ENCODE assay signal across 17 mouse cellular contexts in genomic region chr8:109707921-109708320, GRCm38 (mm10). TPM values are rescaled to one million over a fixed set of nuclear protein-coding genes. Genes with fewer than 3 reads are reported as not detected.
DNase-seq lines count a peak whose midpoint lies in the region; ATAC-seq lines count a peak whose summit lies in the region.
"Had no signal": no experiment of that assay in that cellular context is flagged by ENCODE, and none has a peak within 500 bp of the region (broad histone marks: within the 10 kb centered on the region; RNA-seq: fewer than 3 reads in every experiment).

No protein-coding gene starts in this region.

- peaks cover 42% of the 10 kb centered on the region for H3K4me1 ChIP-seq in midbrain, embryonic 13.5 days (replicated peaks)
- H3K4me1 ChIP-seq in midbrain, embryonic 11.5 days (ENCODE audit: control insufficient read depth, insufficient read depth, low read length), result peaks cover 16% of the 10 kb centered on the region
- peaks cover 30% of the 10 kb centered on the region for H3K4me1 ChIP-seq in embryonic facial prominence, embryonic 13.5 days

- DNase-seq in midbrain, embryonic 11.5 days (ENCODE audit: low spot score, missing footprints), result no peak
- peak; percentile 23 for DNase-seq in thymus, postnatal 4 days
- no peak for DNase-seq in natural killer cell, adult 2 months (ENCODE audit: low spot score in 2 of 2)
- DNase-seq in frontal cortex, postnatal 36 days (ENCODE audit: low spot score in 2 of 2), result no peak
- DNase-seq: cerebellum, adult 9-11 months; gastrocnemius, postnatal 25 days; heart, postnatal 4 days; kidney, adult 9 months; liver, postnatal 0 days; lung, postnatal 4 days; right cerebral cortex, postnatal 4 days had no signal

- WGBS in midbrain, embryonic 13.5 days, result 97% methylated on average over 4 of the region's 4 CpGs
- 93% methylated on average over 4 of the region's 4 CpGs for WGBS in midbrain, embryonic 11.5 days
- 92% methylated on average over 4 of the region's 4 CpGs for WGBS in embryonic facial prominence, embryonic 13.5 days

- peaks cover 6% of the 10 kb centered on the region for H3K27me3 ChIP-seq in midbrain, embryonic 13.5 days
- H3K27me3 ChIP-seq in midbrain, embryonic 11.5 days (ENCODE audit: control insufficient read depth, insufficient read depth, low read length), result peaks cover 5% of the 10 kb centered on the region; the same call in 1 of the 2 replicates
- H3K27me3 ChIP-seq in embryonic facial prominence, embryonic 13.5 days, result no peaks in the 10 kb centered on the region
- H3K27me3 ChIP-seq: heart, embryonic 12.5 days; Patski had no signal

- peak overlapping the region; percentile 99 for H3K9ac ChIP-seq in midbrain, embryonic 13.5 days (replicated peaks)
- no peak overlapping the region for H3K9ac ChIP-seq in midbrain, embryonic 11.5 days (ENCODE audit: low read length)
- H3K9ac ChIP-seq in embryonic facial prominence, embryonic 13.5 days, result no peak overlapping the region
- H3K9ac ChIP-seq: heart, embryonic 12.5 days; limb, embryonic 13.5 days; liver, postnatal 0 days had no signal

- H3K4me3 ChIP-seq in midbrain, embryonic 13.5 days (replicated peaks), result peak overlapping the region; percentile 94
- H3K4me3 ChIP-seq in midbrain, embryonic 11.5 days (ENCODE audit: low read depth, low read length), result no peak overlapping the region
- no peak overlapping the region; the same call in 1 of the 2 replicates for H3K4me3 ChIP-seq in embryonic facial prominence, embryonic 13.5 days

- H3K9me3 ChIP-seq in midbrain, embryonic 13.5 days, result no peaks in the 10 kb centered on the region
- no peaks in the 10 kb centered on the region for H3K9me3 ChIP-seq in midbrain, embryonic 11.5 days (ENCODE audit: control insufficient read depth, low read length)
- H3K9me3 ChIP-seq in embryonic facial prominence, embryonic 13.5 days, result no peaks in the 10 kb centered on the region
- H3K9me3 ChIP-seq: heart, embryonic 12.5 days; limb, embryonic 13.5 days had no signal

- no peak for ATAC-seq in midbrain, embryonic 13.5 days
- ATAC-seq in midbrain, embryonic 11.5 days (ENCODE audit: low FRiP score), result no peak
- ATAC-seq in embryonic facial prominence, embryonic 13.5 days (ENCODE audit: insufficient number of reproducible peaks, insufficient read depth, low FRiP score, low TSS enrichment, low read depth), result no peak
- peak; percentile 64 for ATAC-seq in inflammation-experienced regulatory T-cells, adult 6 months
- ATAC-seq: liver, postnatal 0 days; Patski had no signal

- H3K4me2 ChIP-seq in midbrain, embryonic 13.5 days (replicated peaks), result peak overlapping the region; percentile 79
- no peak overlapping the region for H3K4me2 ChIP-seq in midbrain, embryonic 11.5 days
- H3K4me2 ChIP-seq in embryonic facial prominence, embryonic 13.5 days, result peak overlapping the region; percentile 34

- H3K27ac ChIP-seq in midbrain, embryonic 13.5 days, result no peak overlapping the region
- no peak overlapping the region for H3K27ac ChIP-seq in midbrain, embryonic 11.5 days (ENCODE audit: low read depth, low read length)
- no peak overlapping the region for H3K27ac ChIP-seq in embryonic facial prominence, embryonic 13.5 days
- H3K27ac ChIP-seq: limb, embryonic 13.5 days had no signal

- peaks cover 53% of the 10 kb centered on the region for H3K36me3 ChIP-seq in midbrain, embryonic 13.5 days
- peaks cover 20% of the 10 kb centered on the region for H3K36me3 ChIP-seq in midbrain, embryonic 11.5 days (ENCODE audit: control insufficient read depth, insufficient read depth, low read length)
- peaks cover 52% of the 10 kb centered on the region for H3K36me3 ChIP-seq in embryonic facial prominence, embryonic 13.5 days

RNA-seq across cellular contexts. Expression of gene Zfp821, which starts 2.6 kb away (rescaled TPM):
- 80.2 and 85.4 TPM in 2 replicates for polyA plus RNA-seq in midbrain, embryonic 13.5 days (2015; fragmentation: Nextera tagmentation; extraction: Ambion mirVana)
- 50.9 and 52.4 TPM in 2 replicates for polyA plus RNA-seq in midbrain, embryonic 11.5 days (2014; fragmentation: Nextera tagmentation; extraction: Ambion mirVana)
- 43.7 and 46.7 TPM in 2 replicates for polyA plus RNA-seq in embryonic facial prominence, embryonic 13.5 days (2015; fragmentation: Nextera tagmentation; extraction: Ambion mirVana)
- 1 to 10 TPM; 3.5 to 9.7 (median 6.0) TPM for polyA plus RNA-seq in inflammation-experienced regulatory T-cells, adult 6 months (2017; shearing (Covaris generic))

RNA-seq across cellular contexts. Expression of gene Ist1, which starts 14.9 kb away (rescaled TPM):
- polyA plus RNA-seq in midbrain, embryonic 13.5 days (2015; fragmentation: Nextera tagmentation; extraction: Ambion mirVana), result 182 and 184 TPM in 2 replicates
- 182 and 187 TPM in 2 replicates for polyA plus RNA-seq in midbrain, embryonic 11.5 days (2014; fragmentation: Nextera tagmentation; extraction: Ambion mirVana)
- polyA plus RNA-seq in embryonic facial prominence, embryonic 13.5 days (2015; fragmentation: Nextera tagmentation; extraction: Ambion mirVana), result 169 and 179 TPM in 2 replicates
- polyA plus RNA-seq in inflammation-experienced regulatory T-cells, adult 6 months (2017; shearing (Covaris generic)), result 100 to 1,000 TPM; 103 to 143 (median 127) TPM

RNA-seq across cellular contexts. Expression of gene Atxn1l, which starts 29.6 kb away (rescaled TPM):
- 3.7 and 4.4 TPM in 2 replicates for polyA plus RNA-seq in midbrain, embryonic 13.5 days (2015; fragmentation: Nextera tagmentation; extraction: Ambion mirVana)
- 4.9 and 5.4 TPM in 2 replicates for polyA plus RNA-seq in midbrain, embryonic 11.5 days (2014; fragmentation: Nextera tagmentation; extraction: Ambion mirVana)
- polyA plus RNA-seq in embryonic facial prominence, embryonic 13.5 days (2015; fragmentation: Nextera tagmentation; extraction: Ambion mirVana), result 7.6 and 7.9 TPM in 2 replicates
- polyA plus RNA-seq in inflammation-experienced regulatory T-cells, adult 6 months (2017; shearing (Covaris generic)), result 1 to 10 TPM; 3.0 to 4.6 (median 3.2) TPM
